Mouse (Mus musculus) thymus, adult 18-20 months (tissue): ENCODE measurements around the gene R3hdm2.

Source experiments
- DNase-seq, 2 experiments: peaks; one replicate each; pipeline ENCODE4 v3.0.0; 2022; ENCODE audit warnings: mixed read lengths in 2 of 2

R3hdm2 gene

DNA sequence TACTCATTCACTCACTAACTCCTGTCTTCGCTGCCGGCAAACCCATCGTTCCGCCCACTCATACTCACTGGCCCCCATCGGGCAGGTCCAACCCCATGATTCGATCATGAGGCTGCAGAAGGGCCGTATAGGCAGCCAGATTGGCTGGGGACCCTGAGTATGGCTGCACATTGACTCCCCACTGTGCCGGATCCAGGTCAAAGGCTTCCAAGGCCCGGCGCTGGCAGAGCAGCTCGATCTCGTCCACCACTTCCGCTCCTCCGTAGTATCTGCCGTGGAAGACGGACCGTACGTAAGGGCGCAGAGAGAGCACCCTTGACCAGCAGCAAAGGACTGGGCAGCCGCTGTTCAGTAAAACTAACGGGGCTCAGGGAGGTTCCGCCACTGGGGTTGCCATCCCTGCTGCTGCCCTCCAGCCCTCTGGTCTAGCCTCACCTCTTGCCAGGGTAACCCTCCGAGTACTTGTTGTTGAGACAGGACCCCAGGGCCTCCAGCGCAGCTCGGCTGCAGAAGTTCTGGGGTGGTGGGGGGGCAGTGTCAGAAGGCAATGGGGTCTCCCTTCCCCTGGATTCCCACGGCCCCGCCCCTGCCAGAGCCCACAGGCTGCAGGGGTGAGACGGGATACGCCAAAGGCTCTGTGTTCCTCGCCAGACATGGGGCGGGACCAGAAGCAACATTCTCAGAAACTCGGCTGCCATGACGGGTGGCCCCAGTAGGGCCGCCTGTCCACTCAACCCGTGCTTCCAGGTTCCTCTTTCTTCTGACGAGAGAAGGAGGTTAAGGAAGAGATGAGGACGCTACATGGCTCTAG lies 140.0 kb downstream of the R3hdm2 start:
- no peak for DNase-seq

DNA sequence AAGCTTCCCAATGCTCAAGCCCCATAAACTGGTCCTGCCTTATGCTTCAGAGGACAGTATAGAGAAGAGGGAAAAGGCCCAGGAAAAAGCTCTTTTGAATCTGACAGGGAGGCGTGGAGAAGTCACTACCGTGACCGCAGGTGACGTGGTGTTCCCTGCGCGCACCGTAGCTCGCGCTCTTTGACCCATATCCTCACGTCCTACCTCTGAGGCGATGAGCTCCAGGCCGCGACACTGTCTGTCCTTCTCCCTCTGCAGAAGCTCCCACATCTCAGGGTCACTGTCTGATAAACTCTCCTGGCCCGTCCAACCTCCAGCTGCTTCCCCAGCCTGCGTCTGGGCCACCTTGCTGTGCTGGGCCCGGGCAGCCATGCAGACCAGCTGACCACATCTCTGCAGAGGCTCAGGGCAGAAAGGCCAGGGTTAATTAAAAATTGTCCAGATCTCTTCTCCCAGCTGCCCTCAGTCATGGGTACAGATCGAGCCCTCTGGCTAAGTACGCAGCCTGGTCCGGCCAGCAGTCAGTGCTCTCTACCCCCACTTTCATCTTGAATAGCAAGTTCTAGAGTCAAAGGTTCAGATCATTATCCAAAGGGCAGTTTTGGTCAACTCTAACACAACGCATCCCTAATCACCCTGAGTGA lies 140.7 kb downstream of the R3hdm2 start:
- no peak for DNase-seq

DNA sequence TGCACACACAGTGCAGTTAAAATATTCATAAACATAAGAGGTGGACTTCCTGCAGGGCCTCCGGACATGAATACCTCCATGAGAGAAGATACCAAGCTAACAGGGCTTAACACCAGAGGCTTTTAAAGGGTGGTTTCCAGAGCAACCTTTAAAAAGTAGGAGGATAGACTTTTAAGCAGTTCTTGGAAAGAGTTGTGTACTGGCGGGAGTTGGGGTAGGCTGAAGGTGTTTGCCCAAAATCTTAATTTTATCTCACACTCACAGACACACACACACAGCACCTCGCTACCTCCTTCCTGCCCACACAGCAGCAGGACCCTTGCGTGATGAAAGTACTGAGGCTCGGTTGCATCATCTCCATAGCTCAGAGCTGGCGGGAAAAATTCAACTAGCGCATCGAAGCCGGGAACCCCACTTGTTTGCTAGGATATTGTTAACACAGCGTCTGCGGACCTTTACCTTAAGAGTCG lies 141.5 kb downstream of the R3hdm2 start:
- no peak for DNase-seq

DNA sequence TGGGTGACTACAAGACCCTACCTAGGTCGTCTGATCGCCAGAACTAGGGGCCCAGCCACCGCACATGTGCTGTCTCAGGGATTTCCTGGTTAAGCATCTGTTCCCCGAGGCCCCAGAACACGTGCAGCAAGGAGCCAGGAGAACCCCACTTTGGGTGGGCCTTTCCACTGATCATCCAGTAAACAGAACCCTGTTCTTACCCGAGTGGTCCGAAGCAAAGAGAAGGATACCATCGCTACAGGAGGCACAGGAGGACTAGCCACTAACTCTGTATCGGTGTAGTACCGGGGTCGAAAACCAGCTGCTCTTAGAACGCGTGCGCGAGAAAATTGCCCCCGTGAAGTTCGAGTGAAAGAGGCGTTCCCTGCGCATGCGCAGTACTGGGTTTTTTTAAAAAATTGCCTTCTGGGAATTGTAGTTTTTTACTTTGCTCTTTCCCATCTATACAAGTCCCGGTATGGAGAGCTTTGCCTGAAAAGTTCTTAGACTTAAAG lies 142.0 kb downstream of the R3hdm2 start, which contains the start of gene Shmt2:
Gene Shmt2 (minus strand): TSS at position 357 of the 494 bp plus-strand sequence.
- peak; percentile 66 to 72 for DNase-seq

DNA sequence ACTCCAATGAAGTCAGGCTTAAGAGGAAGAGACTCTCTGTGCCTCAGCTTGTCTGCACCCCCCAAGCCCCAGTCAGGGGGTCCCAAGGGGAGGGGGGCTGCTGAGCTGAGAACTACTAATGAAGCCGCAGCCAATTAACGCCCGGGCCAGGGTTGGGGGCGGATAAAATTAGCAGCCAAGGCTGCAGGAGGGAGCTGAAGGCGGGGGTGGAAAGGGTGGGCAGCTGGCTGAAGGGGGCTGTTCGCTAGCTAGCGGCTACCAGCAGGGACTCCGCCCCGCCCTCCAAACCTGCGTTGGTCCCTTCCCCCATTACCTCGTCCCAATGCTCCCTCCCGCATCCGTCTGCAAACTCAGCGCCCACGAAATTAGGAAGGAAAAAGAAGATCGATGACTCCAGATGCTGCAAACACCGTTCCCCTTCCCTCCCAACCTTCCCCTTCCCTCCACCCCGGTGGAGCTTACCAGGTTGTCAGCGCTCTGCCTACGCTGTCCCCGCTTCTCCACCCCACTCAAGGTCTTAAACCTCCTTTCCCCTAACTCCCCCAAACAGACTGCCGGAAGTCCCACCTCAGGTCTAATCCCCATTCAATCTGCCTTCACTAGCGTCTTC lies 144.6 kb downstream of the R3hdm2 start:
- DNase-seq = no peak

- peak in 1 of 2 experiments; percentile 54 for DNase-seq
These were observed 145.9 kb downstream of the R3hdm2 start for GRCm38 (mm10) chr10:127526048-127526447.

GRCm38 (mm10) chr10:127526681-127527080 lies 146.6 kb downstream of the R3hdm2 start:
- DNase-seq = no peak

- no peak for DNase-seq
These were observed 147.4 kb downstream of the R3hdm2 start for GRCm38 (mm10) chr10:127527481-127527880.

DNA sequence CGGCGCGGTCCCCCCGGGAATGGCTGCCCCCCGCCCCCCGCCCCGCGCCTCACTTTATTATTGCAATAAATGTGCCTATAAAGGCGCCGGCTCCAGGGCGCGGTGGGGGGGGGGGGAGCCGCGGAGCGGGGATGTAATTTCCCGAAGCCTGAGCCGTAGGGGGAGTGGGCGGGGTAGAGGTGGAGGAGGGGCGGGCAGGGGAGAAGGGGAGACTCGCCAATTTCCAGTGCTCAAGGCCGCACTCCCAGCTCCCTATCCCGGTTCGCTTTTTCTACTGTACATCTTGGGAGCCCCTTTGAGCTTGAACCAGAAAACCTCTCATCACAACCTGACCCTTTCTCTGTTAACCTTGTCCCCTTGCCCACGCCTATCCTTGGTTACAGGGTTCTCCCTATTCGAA lies 150.8 kb downstream of the R3hdm2 start:
- no peak for DNase-seq

DNA sequence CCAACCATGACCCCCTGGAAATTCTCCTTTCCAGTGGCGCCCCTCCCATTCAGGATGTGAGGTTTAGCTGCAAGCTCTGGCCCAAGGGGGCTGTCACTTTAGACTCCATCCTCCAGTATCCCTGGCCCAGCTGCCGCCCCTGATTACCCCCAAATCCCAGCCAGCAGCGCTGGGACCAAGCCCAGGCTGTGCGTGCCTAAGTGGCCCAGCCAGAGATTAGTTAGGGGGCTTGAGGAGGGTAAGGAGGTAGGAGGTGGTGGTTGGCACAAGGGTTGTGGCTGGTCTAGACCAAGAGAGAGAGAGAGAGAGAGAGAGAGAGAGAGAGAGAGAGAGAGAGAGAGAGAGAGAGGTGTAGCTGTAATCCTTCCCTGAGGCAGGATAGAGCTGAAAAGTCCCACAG lies 151.4 kb downstream of the R3hdm2 start:
- DNase-seq = no peak

DNA sequence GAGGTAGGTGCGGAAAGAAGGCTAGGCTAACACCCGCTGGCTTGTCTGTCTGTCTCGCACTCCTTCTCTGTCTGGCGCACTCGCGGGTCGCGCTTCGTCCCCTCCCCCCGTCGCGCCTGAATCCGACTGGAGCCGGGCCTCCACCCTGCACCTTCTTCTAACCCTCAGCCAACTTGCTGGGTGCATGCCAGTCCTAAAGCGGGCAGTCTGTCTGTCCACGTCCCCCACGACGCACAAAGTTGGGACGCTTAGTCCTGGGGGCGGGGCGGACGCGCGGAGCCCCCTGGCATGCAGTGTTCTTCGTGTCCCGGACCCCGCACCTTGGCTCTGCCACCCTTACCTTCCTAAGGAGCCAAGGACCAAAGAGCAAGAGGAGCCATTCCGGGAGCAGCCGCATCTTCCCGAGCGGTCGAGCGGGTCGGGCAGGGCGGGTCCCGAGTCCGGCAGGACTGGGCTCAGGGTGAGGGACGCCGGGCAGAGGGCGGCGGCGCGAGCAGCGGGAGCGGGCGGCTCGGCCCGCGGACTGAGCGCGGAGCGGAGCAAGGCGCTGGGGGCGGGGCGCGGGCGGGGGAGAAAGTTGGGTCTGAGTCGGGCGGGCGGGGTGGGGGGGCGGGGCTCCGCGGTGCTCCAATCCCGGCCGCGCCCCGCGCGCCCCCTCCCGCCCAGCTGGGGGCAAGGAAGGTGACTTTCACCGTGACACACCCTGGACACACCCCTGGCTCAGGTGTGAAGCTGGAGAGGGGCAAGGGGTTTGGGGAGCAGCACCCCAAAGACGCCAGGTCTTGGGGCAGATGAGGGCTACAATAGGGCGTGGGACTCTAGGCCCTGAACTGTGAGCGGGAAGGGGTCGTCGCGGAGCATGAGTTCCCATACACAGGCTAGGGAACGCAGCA lies 154.2 kb downstream of the R3hdm2 start, which contains the start of gene Nxph4:
Gene Nxph4 (minus strand): TSS at position 524 of the 893 bp plus-strand sequence.
- no peak for DNase-seq

DNA sequence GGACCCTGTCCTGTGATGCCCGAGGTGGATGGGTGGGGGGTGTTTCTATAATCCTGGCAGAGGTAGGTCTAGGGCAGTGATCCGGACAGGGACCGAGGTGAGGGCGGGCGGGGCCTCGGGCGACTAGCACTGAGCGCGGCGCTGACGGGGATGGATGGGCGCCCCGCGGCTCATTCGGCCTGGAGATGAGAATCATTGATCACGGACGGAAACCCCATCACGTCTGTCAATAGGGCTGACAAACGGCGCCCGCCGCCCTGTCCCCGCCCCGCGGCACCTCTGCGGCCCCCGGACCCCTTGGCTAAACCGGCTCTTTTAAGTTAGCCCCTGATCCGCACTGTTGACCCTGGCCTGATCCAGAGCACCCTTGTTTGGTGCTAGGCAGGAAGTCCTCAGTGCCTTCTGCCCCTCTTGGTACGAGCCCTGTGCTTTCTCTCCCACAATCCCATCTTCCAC lies 154.8 kb downstream of the R3hdm2 start:
- no peak for DNase-seq

DNA sequence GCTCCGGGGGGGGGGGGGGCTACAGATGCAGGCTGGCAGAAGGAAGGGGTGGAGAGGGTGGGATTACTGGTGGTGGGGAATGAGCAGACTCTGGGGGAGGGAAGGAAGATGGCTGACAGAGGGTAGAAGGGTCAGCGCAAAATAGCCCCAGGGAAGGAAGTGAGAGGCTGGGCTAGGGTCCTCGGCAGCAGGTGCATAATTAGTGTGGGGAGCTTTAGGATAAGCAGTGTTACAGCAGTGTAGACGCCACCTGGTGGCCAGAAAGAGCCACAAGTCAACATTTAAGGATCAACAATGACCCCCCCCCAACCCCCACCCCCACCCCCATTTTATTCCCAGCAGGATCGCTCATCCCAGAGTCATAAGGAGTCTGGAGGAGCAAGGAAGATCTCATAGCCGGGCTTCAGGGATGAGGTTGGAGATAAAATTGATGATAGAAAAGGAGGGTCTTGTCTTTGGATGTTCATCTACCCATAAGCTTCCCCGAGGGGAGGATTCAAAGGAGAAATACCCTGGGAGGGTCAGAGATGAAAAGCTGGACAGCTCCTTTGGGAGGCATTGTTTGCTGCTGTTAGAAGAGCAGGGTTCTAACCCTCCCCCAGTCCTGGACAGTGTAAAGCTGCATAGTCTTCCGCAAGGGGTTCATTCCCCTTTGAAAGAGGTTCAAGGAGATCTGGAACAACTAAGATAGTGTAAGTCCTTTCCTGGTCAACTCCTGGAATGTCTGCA lies 156.6 kb downstream of the R3hdm2 start:
- DNase-seq = no peak

DNA sequence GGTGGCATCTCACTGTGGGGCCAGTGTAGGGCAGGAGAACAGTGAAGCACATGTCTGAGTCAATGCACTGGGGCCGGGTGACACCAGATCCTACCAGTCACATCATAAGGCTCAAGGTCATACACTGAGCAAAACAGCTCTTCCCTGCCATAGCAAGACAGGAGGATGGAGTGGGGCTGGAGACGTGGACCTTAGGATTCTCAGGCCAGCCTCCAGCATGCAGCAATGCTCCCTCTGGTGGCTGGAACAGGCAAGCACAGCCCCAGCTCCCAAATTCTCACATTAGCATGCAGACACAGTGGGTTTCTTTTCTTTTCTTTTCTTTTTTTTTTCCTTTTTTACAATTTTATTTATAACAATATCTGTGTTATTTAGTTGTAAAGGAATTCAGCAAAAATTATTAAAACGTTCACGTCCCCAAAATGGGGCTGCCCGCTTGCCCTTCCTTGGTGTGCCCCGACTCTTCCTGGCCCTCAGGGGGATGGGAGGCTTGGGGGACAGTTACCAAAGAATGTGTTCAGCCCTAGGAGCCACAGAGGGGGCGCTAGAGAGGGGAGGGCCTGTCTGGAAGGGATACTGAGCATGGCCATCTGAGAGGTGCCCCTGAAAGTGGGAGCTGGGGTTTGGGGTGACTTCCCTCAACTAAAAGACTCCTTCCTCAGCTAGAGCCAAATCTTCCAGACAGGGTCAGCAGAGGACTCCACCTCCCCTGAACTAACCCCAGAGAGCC lies 157.9 kb downstream of the R3hdm2 start:
- DNase-seq = no peak

GRCm38 (mm10) chr10:127541510-127541909 lies 161.4 kb downstream of the R3hdm2 start:
- no peak for DNase-seq

- no peak for DNase-seq
These were observed 162.0 kb downstream of the R3hdm2 start for GRCm38 (mm10) chr10:127542084-127542483.

- DNase-seq = no peak
These were observed 162.6 kb downstream of the R3hdm2 start for GRCm38 (mm10) chr10:127542720-127543119.

DNA sequence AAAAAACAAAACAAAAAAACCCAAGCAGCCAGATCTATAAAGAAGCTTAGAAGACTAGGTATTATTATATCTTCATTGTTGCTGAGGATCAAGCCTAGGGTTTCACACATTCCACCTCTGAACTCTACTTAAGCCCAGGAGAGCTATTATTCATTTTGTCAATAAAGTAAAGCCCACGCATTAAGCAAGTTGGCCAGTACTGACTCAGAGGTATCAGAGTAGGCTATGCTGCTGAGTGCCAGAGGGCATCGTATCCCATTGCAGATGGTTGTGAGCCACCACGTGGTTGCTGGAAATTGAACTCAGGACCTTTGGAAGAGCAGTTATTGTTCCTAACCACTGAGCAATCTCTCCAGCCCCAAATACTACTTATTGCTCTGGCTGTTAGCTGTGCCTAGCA lies 163.8 kb downstream of the R3hdm2 start:
- no peak for DNase-seq

GRCm38 (mm10) chr10:127544375-127544774 lies 164.2 kb downstream of the R3hdm2 start:
- no peak for DNase-seq

GRCm38 (mm10) chr10:127546505-127546904 lies 166.4 kb downstream of the R3hdm2 start:
- no peak for DNase-seq

DNA sequence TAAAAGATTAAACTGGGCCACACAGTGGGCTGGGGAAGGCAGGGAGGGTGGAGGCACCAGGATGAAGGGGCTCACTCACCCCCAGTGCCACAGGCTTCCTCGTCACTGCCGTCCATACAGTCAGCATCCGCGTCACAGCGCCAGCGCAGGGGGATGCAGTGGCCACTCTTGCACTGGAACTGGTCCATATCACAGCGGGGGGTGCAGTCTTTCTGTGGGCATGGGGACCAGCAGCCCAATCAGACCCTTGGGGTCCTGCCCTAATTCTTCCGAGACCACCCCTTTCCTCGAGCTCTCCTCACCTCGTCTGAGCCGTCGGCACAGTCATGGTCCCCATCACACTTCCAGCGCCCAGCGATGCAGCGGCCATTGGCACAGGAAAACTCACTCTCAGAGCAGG lies 168.1 kb downstream of the R3hdm2 start:
- DNase-seq = no peak
